Mouse (Mus musculus): ENCODE measurements around the gene 1110032A03Rik.

Gene 1110032A03Rik

DNA sequence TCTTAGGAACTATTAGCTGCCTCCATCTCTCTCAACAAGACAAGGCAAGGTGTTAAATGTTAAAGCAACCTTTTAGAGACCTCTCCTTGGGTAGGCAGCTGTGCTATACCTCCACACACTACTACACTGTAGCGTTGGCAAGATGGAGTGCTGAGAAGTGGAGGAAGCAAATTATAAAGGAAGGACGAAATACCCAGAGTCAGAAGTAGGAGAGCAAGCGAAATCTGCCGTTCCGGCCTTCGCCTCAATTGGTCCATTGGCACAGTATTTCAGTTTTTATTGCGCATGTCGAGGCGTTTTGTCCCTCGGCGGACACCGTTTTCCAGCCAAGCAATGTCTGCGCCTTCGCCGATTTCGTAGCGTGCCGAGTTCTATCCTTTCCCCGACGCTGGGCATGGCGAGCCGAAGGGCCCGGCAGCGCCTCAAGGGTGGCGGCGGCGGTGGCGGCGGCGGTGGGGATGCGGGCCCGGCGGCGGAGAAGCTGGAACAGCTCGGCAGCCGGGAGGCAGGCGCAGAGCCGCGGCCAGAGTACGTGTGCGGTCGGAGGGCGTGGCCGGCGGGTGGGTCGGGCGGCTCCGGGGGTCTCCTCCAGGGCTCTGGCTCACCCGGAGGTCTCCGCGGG, at the start of gene 1110032A03Rik, which contains the start of gene Alg9:
Gene 1110032A03Rik, minus strand, starts transcription at position 530 of the 622 bp plus-strand sequence.
Gene Alg9, plus strand, starts transcription at position 29 of the 622 bp plus-strand sequence.
- peak; percentile 85 to 86 for DNase-seq (ENCODE audit: low spot score in 2 of 2)

DNA sequence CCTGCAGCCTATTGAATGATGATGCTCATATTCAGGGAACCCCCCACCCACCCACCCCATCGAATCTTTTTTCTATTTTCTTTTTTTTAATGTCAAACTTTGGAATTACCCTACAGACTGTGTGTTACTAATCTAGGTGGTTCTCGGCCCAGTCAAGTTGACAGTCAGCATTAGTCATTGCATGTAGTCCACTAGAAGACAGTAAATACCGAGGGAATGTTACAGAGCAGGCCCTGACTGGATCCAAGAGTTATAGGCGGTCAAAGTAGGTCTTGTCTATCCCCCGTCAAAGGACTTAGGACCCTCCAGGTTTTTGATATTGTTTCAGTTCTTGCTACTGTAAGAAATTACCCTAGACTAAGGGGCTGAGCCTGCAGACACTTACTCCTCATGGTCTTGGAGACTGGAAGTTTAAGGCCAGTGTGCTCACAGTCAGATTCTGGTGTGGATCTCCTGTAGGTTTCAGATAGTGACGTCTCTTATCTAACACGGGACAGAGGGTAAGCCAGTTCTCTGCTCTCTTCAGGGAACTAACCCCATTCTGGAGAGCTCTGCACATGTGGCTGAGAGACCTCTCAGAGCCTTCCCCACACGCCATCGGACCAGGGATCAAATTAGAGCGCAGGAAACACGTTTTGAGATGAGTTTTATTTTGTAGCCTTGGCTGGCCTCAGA, 48.6 kb upstream of the 1110032A03Rik start:
- no peak for DNase-seq (ENCODE audit: low spot score in 2 of 2)

DNA sequence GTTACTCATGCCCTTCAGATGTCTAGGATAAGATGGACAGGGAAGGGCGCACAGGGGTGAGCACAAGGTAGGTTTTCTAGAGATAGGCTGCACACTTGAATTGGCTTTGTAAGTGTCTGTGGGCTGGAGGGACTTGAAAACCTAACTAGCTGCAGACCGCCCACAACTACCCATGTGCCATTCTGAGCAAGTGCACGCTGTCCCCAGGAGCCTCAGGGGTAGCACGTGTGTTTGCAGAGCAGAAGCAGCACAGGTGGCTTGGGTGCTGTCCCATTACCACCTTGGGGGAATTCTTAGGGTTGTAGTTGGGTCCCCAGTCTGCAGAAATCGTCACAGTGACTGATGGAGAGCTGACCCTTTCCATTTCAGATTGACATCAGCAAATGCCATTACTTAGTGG, 46.9 kb upstream of the 1110032A03Rik start:
- DNase-seq (ENCODE audit: low spot score in 2 of 2) = no peak

DNA sequence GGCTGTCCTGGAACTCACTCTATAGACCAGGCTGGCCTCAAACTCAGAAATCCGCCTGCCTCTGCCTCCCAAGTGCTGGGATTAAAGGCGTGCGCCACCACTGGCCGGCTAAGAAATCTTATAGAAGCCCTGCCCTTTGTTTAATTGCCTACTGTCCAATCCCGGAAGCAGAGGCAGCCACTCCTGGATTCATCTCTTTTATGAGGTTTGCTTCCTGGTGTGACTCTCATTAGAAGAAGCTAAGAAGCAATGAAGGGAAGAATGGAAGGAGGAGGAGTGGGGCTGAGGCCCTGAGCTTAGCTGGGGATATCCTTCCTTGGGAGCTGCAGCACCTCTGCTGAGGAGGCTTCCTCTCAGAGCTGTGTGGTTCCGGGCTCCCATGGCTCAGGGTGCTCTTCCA, 46.3 kb upstream of the 1110032A03Rik start:
- no peak for DNase-seq (ENCODE audit: low spot score in 2 of 2)

DNA sequence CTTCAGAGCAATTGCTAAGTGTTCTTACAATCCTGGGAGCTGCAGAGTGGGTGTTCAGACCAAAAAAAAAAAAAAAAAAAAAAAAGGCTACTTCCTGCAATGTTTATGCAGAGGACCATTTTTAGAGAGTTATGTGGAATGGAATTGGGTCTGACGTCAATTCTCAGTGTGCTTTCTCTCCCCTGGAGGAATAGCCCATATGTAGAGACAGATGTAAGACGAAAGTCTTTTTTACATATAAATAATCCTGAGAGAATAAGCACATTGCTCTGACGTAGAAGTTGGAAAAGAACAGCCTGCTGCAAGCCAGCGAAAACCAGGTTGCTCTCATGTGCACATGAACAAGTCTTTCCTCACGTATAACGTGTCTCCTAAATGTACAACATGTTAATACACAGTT, 44.4 kb upstream of the 1110032A03Rik start:
- DNase-seq (ENCODE audit: low spot score in 2 of 2) = no peak

DNA sequence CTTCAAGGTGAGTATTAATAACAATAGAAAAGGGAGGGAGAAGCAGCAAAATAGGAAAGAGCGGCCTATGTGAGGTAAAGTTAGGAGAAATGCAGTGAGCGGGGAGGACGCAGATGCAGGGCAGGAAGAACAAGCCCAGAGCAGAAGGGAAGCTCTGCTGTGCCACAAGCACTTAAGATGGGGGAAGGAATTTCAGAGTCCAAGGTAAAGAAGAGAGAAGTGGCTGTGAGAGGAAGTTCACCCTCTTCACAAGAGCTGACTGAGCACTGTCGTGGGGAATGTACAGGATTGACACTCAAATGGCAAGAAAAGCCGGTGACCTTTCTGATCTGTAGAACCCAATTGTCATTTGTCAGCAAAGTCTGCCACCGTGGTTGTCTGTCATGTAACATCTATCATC, 42.7 kb upstream of the 1110032A03Rik start:
- no peak for DNase-seq (ENCODE audit: low spot score in 2 of 2)

DNA sequence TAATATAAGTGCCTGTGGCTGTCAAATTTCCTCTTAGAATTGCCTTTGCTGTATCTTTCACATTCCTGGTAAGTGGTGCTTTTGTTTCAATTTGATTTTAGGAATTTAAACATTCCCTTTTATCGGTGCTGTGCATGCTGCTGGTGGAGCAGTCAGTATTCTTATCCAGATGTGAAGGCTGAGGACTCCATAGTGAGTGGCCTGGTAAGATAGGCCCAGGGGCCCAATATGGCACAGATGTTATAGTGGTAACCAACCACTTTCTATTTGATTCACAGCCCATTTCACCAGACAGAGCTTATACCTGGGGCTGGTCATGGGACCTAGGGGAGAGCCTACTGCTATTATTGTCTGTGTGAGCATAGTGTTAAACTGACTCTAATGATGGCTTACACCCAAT, 41.2 kb upstream of the 1110032A03Rik start:
- DNase-seq (ENCODE audit: low spot score in 2 of 2) = no peak

DNA sequence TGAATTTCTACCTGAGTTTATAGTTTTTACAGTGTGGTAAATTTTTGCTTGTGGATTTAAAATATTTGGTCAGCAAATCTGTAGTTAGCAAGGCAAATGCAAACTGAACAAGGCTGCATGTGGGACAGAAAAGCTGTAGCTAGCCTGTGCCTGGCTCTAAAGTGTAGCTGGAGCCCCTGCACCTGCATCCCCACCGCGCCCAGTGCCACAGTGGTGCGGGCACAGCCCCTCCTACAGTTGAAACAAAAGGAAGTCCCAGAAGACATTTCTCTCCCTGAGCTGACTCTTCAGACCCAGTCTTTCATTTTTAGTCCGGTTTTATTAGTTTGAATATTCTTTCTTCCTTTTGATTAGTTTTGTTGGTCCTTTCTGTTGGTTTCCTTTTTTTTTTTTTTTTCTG, 40.3 kb upstream of the 1110032A03Rik start:
- no peak for DNase-seq (ENCODE audit: low spot score in 2 of 2)

DNA sequence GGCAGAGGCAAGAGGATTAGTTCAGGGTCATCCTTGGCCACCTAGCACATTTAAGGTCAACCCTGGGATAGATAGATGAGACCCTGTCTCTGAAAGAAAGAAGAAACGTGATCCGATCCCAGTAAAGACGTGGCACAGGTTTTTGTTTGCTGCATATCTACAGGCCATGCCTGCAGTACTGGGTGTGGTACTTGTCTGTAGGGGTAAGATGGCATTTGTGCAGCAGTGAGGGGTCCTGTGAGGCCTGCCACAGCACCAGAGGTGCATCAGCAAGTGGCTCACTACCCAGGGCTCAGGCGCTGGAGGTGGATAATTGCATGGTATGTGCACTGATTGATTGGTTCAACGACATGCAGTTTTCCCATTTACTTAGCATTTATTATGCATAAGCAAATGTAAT, 38.5 kb upstream of the 1110032A03Rik start:
- no peak for DNase-seq (ENCODE audit: low spot score in 2 of 2)

DNA sequence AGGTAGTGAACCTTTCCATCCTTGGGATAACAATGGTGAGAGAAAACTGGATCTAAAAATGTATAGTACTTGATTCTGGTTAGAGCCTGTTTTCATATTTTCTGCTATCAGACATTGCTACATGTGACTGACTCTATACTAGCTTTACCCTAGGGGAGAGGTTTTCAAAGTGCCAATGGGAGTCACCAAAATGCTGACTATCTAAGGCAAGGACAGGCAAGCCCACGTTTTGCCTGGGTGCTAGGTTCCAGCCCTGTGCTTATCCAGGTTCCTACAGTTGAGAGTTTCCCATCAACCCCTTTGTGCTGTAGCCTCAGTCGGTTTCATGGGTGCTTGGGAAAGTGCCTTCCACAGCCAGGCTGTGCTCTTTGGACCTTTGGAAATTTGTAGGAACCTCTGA, 36.4 kb upstream of the 1110032A03Rik start:
- no peak for DNase-seq (ENCODE audit: low spot score in 2 of 2)

DNA sequence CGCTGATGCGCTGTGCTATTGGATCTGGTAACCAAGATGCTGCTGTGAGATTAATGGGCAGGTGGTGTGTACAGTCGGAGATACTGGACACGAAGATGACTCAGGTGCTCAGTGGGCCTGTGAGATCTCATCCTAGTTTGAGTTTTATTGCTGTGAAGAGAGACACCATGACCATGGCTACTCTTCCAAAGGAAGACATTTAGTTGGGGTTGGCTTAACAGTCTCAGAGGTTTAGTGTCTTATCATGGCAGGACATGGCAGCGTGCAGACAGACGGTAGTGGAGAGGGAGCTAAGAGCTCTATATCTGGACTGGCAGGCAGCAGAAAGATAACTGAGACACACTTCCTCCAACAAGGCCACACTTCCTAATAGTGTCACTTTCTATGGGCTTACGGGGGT, 35.9 kb upstream of the 1110032A03Rik start:
- DNase-seq (ENCODE audit: low spot score in 2 of 2) = no peak

DNA sequence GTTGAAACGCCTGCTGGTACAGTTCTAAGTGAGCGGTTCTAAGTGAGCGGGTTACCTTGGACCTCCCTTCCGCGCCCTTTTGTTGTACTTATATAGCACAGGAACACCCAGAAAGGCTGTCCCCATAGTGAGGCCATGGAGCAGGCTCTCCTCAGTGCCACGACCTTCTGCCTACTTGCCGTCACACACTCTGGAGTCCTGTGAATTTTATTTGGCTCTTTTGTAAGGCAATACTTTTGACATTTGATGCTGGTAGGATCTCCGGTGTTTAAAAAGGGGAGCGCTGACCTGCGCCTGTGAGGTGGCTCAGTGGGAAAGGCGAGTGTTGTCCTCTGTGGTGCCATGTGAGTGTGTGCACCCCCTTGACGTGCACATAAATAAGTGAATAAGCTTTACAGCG, 33.8 kb upstream of the 1110032A03Rik start:
- DNase-seq (ENCODE audit: low spot score in 2 of 2) = no peak

DNA sequence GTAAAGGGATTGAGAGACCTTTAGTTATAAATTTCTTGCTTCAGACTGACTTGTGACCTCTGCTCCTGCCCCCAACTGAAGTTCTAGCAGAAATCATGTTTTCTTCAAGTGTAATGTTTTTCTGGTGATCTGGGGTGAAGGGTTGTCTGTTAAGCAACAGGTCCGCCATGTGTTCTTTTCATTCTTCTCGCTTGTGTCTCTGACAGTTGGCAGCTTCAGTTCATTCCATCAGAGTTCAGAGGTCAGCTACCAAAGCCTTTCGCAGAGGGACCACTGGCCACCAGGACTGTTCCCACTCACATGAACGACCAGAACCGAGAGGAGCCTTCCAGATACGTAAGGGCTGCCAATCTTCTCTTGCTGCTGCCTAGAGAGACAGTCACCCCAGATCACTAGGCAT, 33.2 kb upstream of the 1110032A03Rik start:
- DNase-seq (ENCODE audit: low spot score in 2 of 2) = no peak

DNA sequence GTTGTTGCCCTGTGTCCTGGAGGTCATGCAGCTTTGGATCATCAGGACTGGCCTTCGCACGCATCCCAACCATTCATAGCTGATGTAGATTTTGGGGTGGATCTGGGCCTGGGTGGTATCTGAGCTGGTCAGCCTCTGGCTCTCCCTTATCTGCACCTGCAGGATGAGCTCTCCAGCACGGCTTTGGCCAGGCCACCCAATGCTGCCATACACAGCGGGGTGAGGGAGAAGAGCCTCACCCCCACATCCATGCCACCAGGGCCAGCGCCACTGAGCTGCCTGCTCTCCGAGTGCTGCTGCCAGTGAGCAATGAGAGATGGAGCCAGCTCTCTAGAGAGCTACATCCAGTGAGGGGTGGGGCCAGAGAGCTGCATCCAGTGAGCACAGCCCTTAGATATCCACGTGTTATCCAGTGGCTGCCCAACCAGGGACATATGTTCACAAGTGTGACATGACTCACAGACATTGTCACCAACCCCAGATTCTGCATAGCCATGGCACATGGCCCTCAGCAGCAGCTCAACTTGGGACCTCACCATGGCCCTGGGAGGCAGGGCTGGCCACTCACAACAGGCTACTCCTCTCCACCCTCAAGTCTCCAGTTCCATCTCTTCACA, 27.8 kb upstream of the 1110032A03Rik start:
- DNase-seq (ENCODE audit: low spot score in 2 of 2) = peak; percentile 51 to 60

DNA sequence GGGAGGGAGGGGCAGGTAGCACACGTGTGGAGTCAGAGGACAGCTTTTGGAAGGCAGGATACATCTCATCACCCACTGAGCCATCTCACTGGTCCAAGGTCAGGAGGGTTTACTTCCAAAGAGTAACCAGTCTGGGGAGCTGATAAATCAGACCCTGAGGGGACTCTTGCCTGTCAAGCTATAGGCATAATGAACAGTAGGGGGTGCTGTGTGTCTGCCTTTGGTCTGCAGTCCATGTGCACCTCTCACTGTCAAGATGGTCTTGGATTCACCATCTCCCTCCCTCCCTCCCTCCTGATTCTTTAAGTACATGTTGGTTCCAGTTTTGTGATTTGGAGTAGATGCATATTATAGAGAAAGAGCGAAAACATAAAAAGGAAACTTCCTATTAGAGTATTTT, 25.7 kb upstream of the 1110032A03Rik start:
- DNase-seq (ENCODE audit: low spot score in 2 of 2) = peak; percentile 27 to 65

DNA sequence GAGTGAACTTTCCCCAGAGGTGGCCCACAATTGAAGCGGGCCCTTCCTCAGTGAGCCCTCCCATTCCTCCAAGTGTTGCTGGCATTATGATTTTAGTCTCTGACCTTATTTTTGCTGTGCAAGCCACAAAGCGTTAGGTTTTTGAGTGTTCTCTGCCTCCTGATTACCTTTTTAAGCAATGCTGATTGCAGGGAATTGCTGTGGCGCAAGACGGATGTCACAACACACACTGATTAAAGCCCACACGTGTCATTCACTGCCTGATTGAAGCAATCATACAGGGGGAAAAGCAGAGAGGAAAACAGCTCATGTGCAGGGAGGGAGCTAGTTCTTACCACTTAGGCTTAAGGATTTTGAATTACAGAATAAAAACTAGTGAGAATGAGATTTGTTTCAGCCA, 23.0 kb upstream of the 1110032A03Rik start:
- no peak for DNase-seq (ENCODE audit: low spot score in 2 of 2)

DNA sequence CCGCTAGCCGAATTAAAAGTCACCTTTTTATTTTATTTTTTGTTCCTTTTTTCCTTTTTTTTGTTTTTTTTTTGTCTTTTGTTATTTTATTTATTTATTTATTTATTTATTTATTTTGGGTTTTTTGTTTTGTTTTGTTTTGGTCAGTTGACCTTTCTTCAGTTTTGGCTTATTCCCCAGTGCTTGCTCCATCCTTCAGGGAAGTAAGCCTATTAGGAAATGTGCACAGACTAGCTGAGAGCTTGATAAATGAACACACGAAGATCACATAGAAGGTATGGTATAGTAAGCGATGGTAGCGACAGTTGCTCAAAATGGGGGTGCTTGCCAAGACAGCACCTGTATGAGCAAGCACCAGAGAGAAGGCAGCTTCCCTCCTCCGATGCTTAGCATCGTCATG, 22.3 kb upstream of the 1110032A03Rik start:
- no peak for DNase-seq (ENCODE audit: low spot score in 2 of 2)

DNA sequence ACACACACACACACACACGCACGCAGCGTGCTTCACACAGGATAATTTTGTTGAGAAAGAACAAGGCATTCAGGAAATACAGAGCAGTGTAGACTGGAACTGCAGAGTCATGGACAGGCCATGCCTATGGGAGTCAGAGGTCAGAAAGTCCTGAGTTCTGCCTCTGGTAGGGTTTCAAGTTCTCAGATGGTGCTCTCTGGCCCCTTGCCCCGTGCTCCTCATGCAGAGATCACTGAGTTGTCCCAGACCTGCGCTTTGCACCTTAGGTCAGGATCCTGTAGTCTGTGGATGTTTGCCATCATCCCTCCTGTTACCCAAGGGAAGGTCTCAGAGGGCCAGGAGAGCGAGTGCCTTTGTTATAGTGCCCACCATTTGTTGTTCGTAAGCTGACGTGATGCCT, 21.5 kb upstream of the 1110032A03Rik start:
- DNase-seq (ENCODE audit: low spot score in 2 of 2) = no peak

DNA sequence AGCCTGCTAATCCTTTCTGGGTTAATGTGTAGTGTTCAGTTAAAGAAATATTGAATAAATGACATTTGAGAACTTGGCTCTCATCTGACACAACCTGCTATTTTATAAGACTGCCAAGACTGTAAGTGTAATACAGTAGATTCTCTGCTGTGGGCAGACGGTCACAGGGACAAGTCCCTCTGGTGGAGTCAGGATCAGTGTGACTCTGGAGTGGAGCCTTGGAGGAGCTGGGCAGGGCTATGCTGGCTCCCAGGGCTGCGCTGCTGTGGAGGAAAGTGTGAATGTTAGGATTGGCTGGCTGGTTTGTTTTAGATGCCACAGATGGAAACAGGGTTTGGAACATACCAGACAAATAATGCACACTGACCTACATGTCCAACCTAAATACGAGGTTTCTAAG, 19.9 kb upstream of the 1110032A03Rik start:
- DNase-seq (ENCODE audit: low spot score in 2 of 2) = no peak

DNA sequence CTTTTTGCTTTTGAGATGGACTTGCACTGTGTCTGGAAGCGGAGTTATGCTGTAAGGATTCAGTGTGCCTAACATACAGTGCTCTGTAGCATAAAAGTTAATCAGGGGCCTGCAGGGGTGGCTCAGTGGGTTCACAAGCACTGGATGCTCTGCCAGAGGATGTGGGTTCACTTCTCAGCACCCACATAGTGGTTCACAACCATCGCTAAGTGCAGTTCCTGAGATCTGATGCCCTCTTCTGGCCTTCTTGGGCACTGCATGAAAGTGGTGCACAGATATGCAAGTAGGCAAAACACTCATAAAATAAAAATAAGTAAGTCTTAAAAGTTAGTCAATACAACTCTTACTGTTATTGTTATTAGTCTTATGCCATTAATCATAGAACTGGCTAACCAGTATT, 6.8 kb upstream of the 1110032A03Rik start:
- peak in 1 of 2 experiments; percentile 58 for DNase-seq (ENCODE audit: low spot score in 2 of 2)

DNA sequence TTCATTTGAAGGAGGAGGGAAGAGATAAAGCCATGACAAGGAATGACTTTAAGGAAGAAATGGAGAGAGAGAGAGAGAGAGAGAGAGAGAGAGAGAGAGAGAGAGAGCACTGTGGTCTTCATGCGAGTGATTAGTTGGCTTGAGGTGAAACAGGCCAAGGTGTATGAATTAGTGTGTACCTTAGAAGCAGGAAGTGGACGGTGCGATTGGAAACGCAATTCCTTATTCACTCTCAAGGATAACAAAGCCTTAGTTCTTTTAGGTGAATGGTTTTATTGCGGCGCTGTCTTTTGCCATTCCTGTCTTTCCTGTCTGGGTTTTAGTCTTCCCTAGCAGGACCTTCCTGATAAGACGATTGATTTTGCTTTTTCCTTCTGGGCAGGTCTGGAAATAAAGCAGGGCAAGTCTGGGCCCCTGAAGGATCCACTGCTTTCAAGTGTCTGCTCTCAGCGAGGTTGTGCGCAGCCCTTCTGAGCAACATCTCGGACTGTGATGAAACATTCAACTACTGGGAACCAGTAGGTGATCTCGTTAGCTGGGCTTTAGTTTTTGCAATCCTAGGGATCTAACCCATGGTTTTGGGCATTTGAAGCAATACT, 941 bp upstream of the 1110032A03Rik start:
- DNase-seq (ENCODE audit: low spot score in 2 of 2) = no peak

DNA sequence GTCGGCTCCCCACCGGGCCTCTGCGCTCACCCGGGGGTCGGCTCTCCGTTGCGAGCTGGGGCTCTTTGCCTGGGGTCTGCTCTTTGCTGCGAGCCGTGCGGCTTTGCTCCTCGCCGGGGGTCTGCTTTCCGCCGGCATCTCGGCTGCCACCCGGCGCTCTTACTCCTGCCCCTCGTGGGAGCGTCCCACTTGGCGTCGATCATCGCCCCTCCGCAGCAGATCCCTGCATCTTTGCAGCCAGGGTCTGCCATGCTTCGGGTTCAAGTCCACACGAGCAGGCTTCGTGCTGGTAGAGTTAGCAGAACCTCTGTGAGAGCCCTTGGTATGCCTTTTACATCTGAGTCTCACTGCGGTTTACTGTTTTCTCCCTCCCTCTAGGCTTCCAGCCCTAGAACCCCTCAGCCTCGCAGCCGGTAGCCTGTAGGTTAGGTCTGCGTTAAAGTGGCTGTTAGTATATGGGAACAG, 374 bp upstream of the 1110032A03Rik start:
- DNase-seq (ENCODE audit: low spot score in 2 of 2) = peak in 1 of 2 experiments; percentile 11

DNA sequence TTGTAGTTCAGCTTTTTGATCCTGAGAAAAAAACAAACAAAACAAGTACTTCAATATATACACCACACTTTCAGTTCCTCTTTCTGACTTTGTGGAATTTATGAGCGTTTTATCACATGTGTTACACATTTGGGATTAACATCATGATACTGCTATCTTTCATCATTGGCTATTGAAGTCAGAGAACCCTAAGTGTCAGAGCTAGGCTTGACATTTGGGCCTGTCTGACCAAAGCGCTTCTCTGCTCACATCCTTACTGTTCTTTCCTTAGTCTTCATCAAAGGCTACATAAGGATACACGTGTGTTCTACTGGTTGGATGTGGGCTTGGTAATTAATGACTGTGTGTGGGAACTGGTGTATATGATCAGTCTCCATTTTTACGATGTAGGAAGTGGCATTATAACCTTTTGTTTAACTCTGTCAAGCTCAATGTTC, 1.3 kb downstream of the 1110032A03Rik start:
- DNase-seq (ENCODE audit: low spot score in 2 of 2) = no peak
